Comparison of ENCODE assay signal across 11 mouse cellular contexts in genomic region chr9:96398165-96398564, GRCm38 (mm10). TPM values are rescaled to one million over a fixed set of nuclear protein-coding genes. Genes with fewer than 3 reads are reported as not detected.
DNase-seq lines count a peak whose midpoint lies in the region; ATAC-seq and TF ChIP-seq lines count a peak whose summit lies in the region.
"Had no signal": no experiment of that assay in that cellular context is flagged by ENCODE, and none has a peak within 500 bp of the region (broad histone marks: within the 10 kb centered on the region; RNA-seq: fewer than 3 reads in every experiment).

No protein-coding gene starts in this region.

- peak overlapping the region; percentile 86 for H3K27ac ChIP-seq in heart, embryonic 13.5 days (replicated peaks)
- peak overlapping the region; percentile 39 for H3K27ac ChIP-seq in midbrain, embryonic 10.5 days (replicated peaks)
- no peak overlapping the region for H3K27ac ChIP-seq in midbrain, embryonic 16.5 days (ENCODE audit: low read length)
- 0 out of 2 replicates have a peak overlapping the region, but pooled peaks have one; percentile 6 for H3K27ac ChIP-seq in forebrain, embryonic 10.5 days
- H3K27ac ChIP-seq in liver, postnatal 0 days (ENCODE audit: low read depth) = peak overlapping the region; percentile 85
- H3K27ac ChIP-seq: liver, embryonic 14.5 days had no signal

- H3K9ac ChIP-seq in heart, embryonic 13.5 days = no peak overlapping the region
- H3K9ac ChIP-seq in midbrain, embryonic 16.5 days (ENCODE audit: low read depth, low read length) = no peak overlapping the region; the same call in 1 of the 2 replicates
- no peak overlapping the region for H3K9ac ChIP-seq in liver, postnatal 0 days (replicated peaks)
- H3K9ac ChIP-seq: liver, embryonic 14.5 days had no signal

- TF ChIP-seq EP300 in liver, postnatal 0 days (IDR thresholded peaks at IDR 0.05; ENCODE audit: low read depth) = no peak

- ATAC-seq in heart, embryonic 13.5 days (ENCODE audit: extremely low read depth, insufficient number of reproducible peaks, low FRiP score, low TSS enrichment) = no peak
- ATAC-seq in midbrain, embryonic 16.5 days = no peak
- no peak; the same call in 1 of the 2 replicates for ATAC-seq in liver, postnatal 0 days

- TF ChIP-seq CTCF in liver, postnatal 0 days (IDR thresholded peaks at IDR 0.05; ENCODE audit: low read depth) = no peak

- no peak overlapping the region for H3K4me3 ChIP-seq in heart, embryonic 13.5 days
- H3K4me3 ChIP-seq in midbrain, embryonic 10.5 days = no peak overlapping the region
- no peak overlapping the region for H3K4me3 ChIP-seq in midbrain, embryonic 16.5 days (ENCODE audit: low read depth, low read length)
- no peak overlapping the region for H3K4me3 ChIP-seq in forebrain, embryonic 10.5 days
- H3K4me3 ChIP-seq in liver, postnatal 0 days (ENCODE audit: low read depth, low read length) = no peak overlapping the region
- H3K4me3 ChIP-seq: erythroblast, embryonic 14.5 days had no signal

- WGBS in heart, embryonic 13.5 days = 42% methylated on average over 8 of the region's 8 CpGs
- WGBS in midbrain, embryonic 10.5 days = 28% methylated on average over 8 of the region's 8 CpGs
- 28% methylated on average over 8 of the region's 8 CpGs for WGBS in midbrain, embryonic 16.5 days
- WGBS in forebrain, embryonic 10.5 days = 33% methylated on average over 8 of the region's 8 CpGs
- 58% methylated on average over 8 of the region's 8 CpGs for WGBS in liver, postnatal 0 days (ENCODE audit: insufficient replicate concordance)

- H3K36me3 ChIP-seq in heart, embryonic 13.5 days = no peaks in the 10 kb centered on the region
- no peaks in the 10 kb centered on the region for H3K36me3 ChIP-seq in midbrain, embryonic 10.5 days
- no peaks in the 10 kb centered on the region for H3K36me3 ChIP-seq in midbrain, embryonic 16.5 days (ENCODE audit: control insufficient read depth, insufficient read depth, low read length)
- no peaks in the 10 kb centered on the region for H3K36me3 ChIP-seq in forebrain, embryonic 10.5 days (replicated peaks)
- no peaks in the 10 kb centered on the region for H3K36me3 ChIP-seq in liver, postnatal 0 days (replicated peaks; ENCODE audit: insufficient read depth, low read length)

- no peak overlapping the region for H3K4me2 ChIP-seq in heart, embryonic 13.5 days
- H3K4me2 ChIP-seq in midbrain, embryonic 16.5 days (ENCODE audit: low read length) = no peak overlapping the region
- H3K4me2 ChIP-seq in liver, postnatal 0 days (ENCODE audit: low read depth, low read length) = no peak overlapping the region

- peaks cover 42% of the 10 kb centered on the region for H3K4me1 ChIP-seq in heart, embryonic 13.5 days
- H3K4me1 ChIP-seq in midbrain, embryonic 10.5 days = peaks cover 27% of the 10 kb centered on the region
- H3K4me1 ChIP-seq in midbrain, embryonic 16.5 days (ENCODE audit: control insufficient read depth, insufficient read depth, low read length) = peaks cover 6% of the 10 kb centered on the region; the same call in 1 of the 2 replicates
- peaks cover 35% of the 10 kb centered on the region for H3K4me1 ChIP-seq in forebrain, embryonic 10.5 days
- H3K4me1 ChIP-seq in liver, postnatal 0 days (ENCODE audit: insufficient read depth) = peaks cover 10% of the 10 kb centered on the region

- H3K27me3 ChIP-seq in heart, embryonic 13.5 days (replicated peaks) = no peaks in the 10 kb centered on the region
- H3K27me3 ChIP-seq in midbrain, embryonic 10.5 days (ENCODE audit: low read depth, poor library complexity, severe bottlenecking) = no peaks in the 10 kb centered on the region
- no peaks in the 10 kb centered on the region for H3K27me3 ChIP-seq in midbrain, embryonic 16.5 days (ENCODE audit: control insufficient read depth, insufficient read depth, low read depth, low read length)
- 0 out of 2 replicates have a peak, but pooled peaks cover 7% of the 10 kb centered on the region for H3K27me3 ChIP-seq in forebrain, embryonic 10.5 days (ENCODE audit: poor library complexity, severe bottlenecking)
- no peaks in the 10 kb centered on the region for H3K27me3 ChIP-seq in liver, postnatal 0 days (ENCODE audit: insufficient read depth, low read length)

- DNase-seq in heart, adult 9 months (ENCODE audit: low spot score in 2 of 2) = no peak
- peak; percentile 18 for DNase-seq in midbrain, embryonic 10.5 days (ENCODE audit: low spot score)
- DNase-seq in forebrain, embryonic 10.5 days (ENCODE audit: extremely low spot score, low spot score) = no peak
- DNase-seq in liver, postnatal 0 days = no peak
- DNase-seq in ovary, adult 18-20 months (ENCODE audit: low spot score) = no peak
- no peak for DNase-seq in adipocyte (ENCODE audit: low spot score)
- DNase-seq: kidney, adult 18-20 months had no signal

- H3K9me3 ChIP-seq in heart, embryonic 13.5 days = no peaks in the 10 kb centered on the region
- H3K9me3 ChIP-seq in midbrain, embryonic 10.5 days (replicated peaks) = no peaks in the 10 kb centered on the region
- no peaks in the 10 kb centered on the region for H3K9me3 ChIP-seq in midbrain, embryonic 16.5 days (replicated peaks; ENCODE audit: control insufficient read depth, low read length, poor library complexity, severe bottlenecking)
- no peaks in the 10 kb centered on the region for H3K9me3 ChIP-seq in forebrain, embryonic 10.5 days
- peaks cover 2% of the 10 kb centered on the region; the same call in 1 of the 2 replicates for H3K9me3 ChIP-seq in liver, postnatal 0 days (ENCODE audit: low read length)

RNA-seq across cellular contexts. Expression of gene Atp1b3, which starts 33.9 kb away (rescaled TPM):
- polyA plus RNA-seq in heart, embryonic 13.5 days (2015; fragmentation: Nextera tagmentation; extraction: Ambion mirVana) = 130 and 141 TPM in 2 replicates
- 175 and 184 TPM in 2 replicates for polyA plus RNA-seq in midbrain, embryonic 10.5 days (2016; fragmentation: Nextera tagmentation; extraction: Ambion mirVana)
- polyA plus RNA-seq in midbrain, embryonic 16.5 days (2015; fragmentation: Nextera tagmentation; extraction: Ambion mirVana) = 176 and 181 TPM in 2 replicates
- 172 and 176 TPM in 2 replicates for polyA plus RNA-seq in forebrain, embryonic 10.5 days (2016; fragmentation: Nextera tagmentation; extraction: Ambion mirVana)
- polyA plus RNA-seq in liver, postnatal 0 days (2015; fragmentation: Nextera tagmentation; extraction: Ambion mirVana) = 60.3 and 60.6 TPM in 2 replicates
